Mouse (Mus musculus) erythroblast, embryonic 14.5 days (primary cell): Measurements from ENCODE around the gene Ighmbp2.
"Not testable (repeated sequence)": the region's sequence is repeated elsewhere in the genome, so short reads cannot be mapped to it uniquely, and the experiment has no call there.

ENCODE experiments used
- GATA1 ChIP-seq: IDR thresholded peaks from 2 replicates; pipeline ENCODE4 v1.6.1; 2012; ENCODE audit warnings: low read length, inconsistent platforms, mixed read lengths
- TAL1 ChIP-seq: IDR thresholded peaks from 3 replicates; pipeline ENCODE4 v1.6.1; 2012; ENCODE audit warnings: low read length, inconsistent platforms, mixed read lengths

GRCm38 (mm10) chr19:3214937-3215336, 67.9 kb downstream of the Ighmbp2 start:
- TF ChIP-seq GATA1, TAL1: not testable (repeated sequence)
